Mouse (Mus musculus): ENCODE measurements at regions not wholly inside any gene's neighbourhood (a gene's known extent, or its start where the extent isn't known, plus 50 kb on each side); places are given as distances from the start of the nearest gene placed in this dataset.

DNA sequence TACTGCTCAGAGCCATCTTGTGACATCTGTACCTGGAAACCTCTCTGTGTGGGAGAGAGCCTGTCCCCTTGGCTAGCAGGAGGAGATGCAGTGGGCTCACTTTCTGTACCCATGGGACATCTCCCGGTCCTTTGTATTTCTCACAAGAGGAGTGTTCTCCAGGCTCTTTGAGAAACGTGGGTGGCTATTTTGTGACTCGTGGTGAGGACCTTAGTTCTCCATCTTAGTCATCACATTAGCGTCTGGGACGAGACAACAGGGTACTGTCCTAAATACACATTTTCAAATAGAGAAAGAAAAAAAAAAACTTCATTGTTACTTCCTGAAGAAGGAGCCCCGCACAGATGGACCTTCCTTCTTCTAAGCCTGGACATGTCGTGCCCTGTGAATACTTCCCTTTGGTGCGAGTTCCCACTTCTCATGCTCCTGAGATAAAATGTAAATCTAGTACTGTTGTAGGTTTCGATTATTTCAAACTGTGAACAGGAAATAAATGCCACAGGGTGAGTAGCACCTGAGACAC is 366.8 kb upstream of the Runx1 start:
- Histone ChIP-seq H3K9me3 (ENCODE audit: control insufficient read depth, low read length) (no peaks in the 10 kb centered on the region), H3K4me3 (ENCODE audit: low read length) (no peak overlapping the region), H3K27me3 (ENCODE audit: control insufficient read depth, insufficient read depth, low read length) (no peaks in the 10 kb centered on the region), H3K9ac (ENCODE audit: low read depth, low read length) (no peak overlapping the region), H3K4me2 (replicated peaks; ENCODE audit: low read depth, low read length) (no peak overlapping the region), H3K36me3 (ENCODE audit: control insufficient read depth, insufficient read depth, low read length) (no peaks in the 10 kb centered on the region), H3K27ac (ENCODE audit: low read depth, low read length) (no peak overlapping the region), H3K4me1 (ENCODE audit: control insufficient read depth, insufficient read depth, low read length) (no peaks in the 10 kb centered on the region)
- no peak for ATAC-seq (ENCODE audit: low FRiP score, low TSS enrichment)
- 88% methylated on average over 9 of the region's 9 CpGs for whole genome bisulfite sequencing

DNA sequence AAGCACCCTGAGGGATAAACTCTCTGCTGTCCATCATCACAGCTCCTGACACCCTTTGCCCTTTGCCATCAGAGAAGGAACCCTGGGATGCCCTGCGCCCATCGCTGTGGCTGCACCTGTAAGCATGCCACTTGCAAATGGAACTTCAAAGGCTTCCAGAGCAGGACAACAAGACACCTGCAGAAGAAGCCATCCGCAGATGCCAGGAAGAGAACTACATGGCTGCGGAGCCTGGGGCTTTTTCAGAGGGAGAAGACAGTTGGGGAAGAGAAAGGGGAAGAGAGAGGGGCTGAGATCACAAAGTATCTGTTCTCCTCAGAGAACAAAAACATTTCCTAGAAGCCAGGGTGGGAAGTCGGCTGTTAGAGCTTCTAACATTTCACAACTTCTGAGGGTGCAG is 365.2 kb upstream of the Runx1 start:
- H3K9ac ChIP-seq (ENCODE audit: low read depth, low read length) = no peak overlapping the region
- H3K4me1 ChIP-seq (ENCODE audit: control insufficient read depth, insufficient read depth, low read length) = no peaks in the 10 kb centered on the region
- no peak for ATAC-seq (ENCODE audit: low FRiP score, low TSS enrichment)
- no peak overlapping the region for H3K4me2 ChIP-seq (replicated peaks; ENCODE audit: low read depth, low read length)
- H3K4me3 ChIP-seq (ENCODE audit: low read length) = no peak overlapping the region
- 74% methylated on average over 5 of the region's 5 CpGs for WGBS
- H3K36me3 ChIP-seq (ENCODE audit: control insufficient read depth, insufficient read depth, low read length) = no peaks in the 10 kb centered on the region
- H3K9me3 ChIP-seq (ENCODE audit: control insufficient read depth, low read length) = no peaks in the 10 kb centered on the region
- no peak overlapping the region for H3K27ac ChIP-seq (ENCODE audit: low read depth, low read length)
- H3K27me3 ChIP-seq (ENCODE audit: control insufficient read depth, insufficient read depth, low read length) = no peaks in the 10 kb centered on the region

- Histone ChIP-seq H3K36me3 (ENCODE audit: control insufficient read depth, insufficient read depth, low read length) (no peaks in the 10 kb centered on the region), H3K27ac (ENCODE audit: low read depth, low read length) (no peak overlapping the region), H3K4me2 (replicated peaks; ENCODE audit: low read depth, low read length) (no peak overlapping the region), H3K4me1 (ENCODE audit: control insufficient read depth, insufficient read depth, low read length) (no peaks in the 10 kb centered on the region), H3K27me3 (ENCODE audit: control insufficient read depth, insufficient read depth, low read length) (no peaks in the 10 kb centered on the region), H3K9me3 (ENCODE audit: control insufficient read depth, low read length) (no peaks in the 10 kb centered on the region), H3K4me3 (ENCODE audit: low read length) (no peak overlapping the region), H3K9ac (ENCODE audit: low read depth, low read length) (no peak overlapping the region)
- 54% methylated on average over 3 of the region's 3 CpGs for WGBS
- ATAC-seq (ENCODE audit: low FRiP score, low TSS enrichment) = no peak
Observed at GRCm38 (mm10) chr16:93190301-93190700, 364.4 kb upstream of the Runx1 start.

- H3K4me2 ChIP-seq (replicated peaks; ENCODE audit: low read depth, low read length) = no peak overlapping the region
- H3K36me3 ChIP-seq (ENCODE audit: control insufficient read depth, insufficient read depth, low read length) = no peaks in the 10 kb centered on the region
- H3K4me3 ChIP-seq (ENCODE audit: low read length) = no peak overlapping the region
- no peak for ATAC-seq (ENCODE audit: low FRiP score, low TSS enrichment)
- H3K9me3 ChIP-seq (ENCODE audit: control insufficient read depth, low read length) = no peaks in the 10 kb centered on the region
- no peak overlapping the region for H3K27ac ChIP-seq (ENCODE audit: low read depth, low read length)
- H3K27me3 ChIP-seq (ENCODE audit: control insufficient read depth, insufficient read depth, low read length) = no peaks in the 10 kb centered on the region
- WGBS = 59% methylated on average over 3 of the region's 3 CpGs
- no peaks in the 10 kb centered on the region for H3K4me1 ChIP-seq (ENCODE audit: control insufficient read depth, insufficient read depth, low read length)
- no peak overlapping the region for H3K9ac ChIP-seq (ENCODE audit: low read depth, low read length)
Observed at GRCm38 (mm10) chr16:93189875-93190274, 363.9 kb upstream of the Runx1 start.

DNA sequence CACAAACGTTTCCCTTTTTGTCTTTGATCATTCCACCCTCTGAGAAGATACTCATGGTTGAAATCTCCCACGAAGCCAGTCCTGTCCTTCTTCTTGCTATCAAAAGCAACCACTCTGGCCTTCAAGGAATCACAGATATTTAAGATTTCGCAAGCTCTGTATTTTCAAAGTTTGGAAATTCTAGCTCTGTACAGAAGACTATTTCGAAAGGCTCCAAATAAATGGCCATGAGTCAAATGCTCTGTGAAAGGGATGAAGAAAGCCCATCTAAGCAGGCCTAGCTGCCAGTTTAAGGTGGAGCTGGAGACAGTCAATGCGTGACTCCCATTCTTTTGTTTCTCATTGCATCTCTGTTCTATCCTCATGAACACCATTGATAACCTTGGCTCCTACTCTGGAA is 363.5 kb upstream of the Runx1 start:
- no peaks in the 10 kb centered on the region for H3K27me3 ChIP-seq (ENCODE audit: control insufficient read depth, insufficient read depth, low read length)
- H3K9ac ChIP-seq (ENCODE audit: low read depth, low read length) = no peak overlapping the region
- ATAC-seq (ENCODE audit: low FRiP score, low TSS enrichment) = no peak
- no peak overlapping the region for H3K4me2 ChIP-seq (replicated peaks; ENCODE audit: low read depth, low read length)
- H3K36me3 ChIP-seq (ENCODE audit: control insufficient read depth, insufficient read depth, low read length) = no peaks in the 10 kb centered on the region
- H3K4me3 ChIP-seq (ENCODE audit: low read length) = no peak overlapping the region
- no peaks in the 10 kb centered on the region for H3K4me1 ChIP-seq (ENCODE audit: control insufficient read depth, insufficient read depth, low read length)
- H3K27ac ChIP-seq (ENCODE audit: low read depth, low read length) = no peak overlapping the region
- WGBS = 89% methylated on average over 5 of the region's 5 CpGs
- H3K9me3 ChIP-seq (ENCODE audit: control insufficient read depth, low read length) = no peaks in the 10 kb centered on the region

- H3K9me3 ChIP-seq (ENCODE audit: control insufficient read depth, low read length) = no peaks in the 10 kb centered on the region
- 83% methylated on average over 4 of the region's 4 CpGs for WGBS
Observed at GRCm38 (mm10) chr16:93186554-93186953, 360.6 kb upstream of the Runx1 start.

GRCm38 (mm10) chr16:93182656-93183055 is 356.7 kb upstream of the Runx1 start:
- Histone ChIP-seq H3K4me2 (replicated peaks; ENCODE audit: low read depth, low read length) (no peak overlapping the region), H3K4me3 (ENCODE audit: low read length) (no peak overlapping the region), H3K9me3 (ENCODE audit: control insufficient read depth, low read length) (no peaks in the 10 kb centered on the region), H3K4me1 (ENCODE audit: control insufficient read depth, insufficient read depth, low read length) (no peaks in the 10 kb centered on the region), H3K27ac (ENCODE audit: low read depth, low read length) (no peak overlapping the region), H3K9ac (ENCODE audit: low read depth, low read length) (no peak overlapping the region), H3K36me3 (ENCODE audit: control insufficient read depth, insufficient read depth, low read length) (no peaks in the 10 kb centered on the region), H3K27me3 (ENCODE audit: control insufficient read depth, insufficient read depth, low read length) (no peaks in the 10 kb centered on the region)
- WGBS = 70% methylated on average over 3 of the region's 3 CpGs
- no peak for ATAC-seq (ENCODE audit: low FRiP score, low TSS enrichment)

More at GRCm38 (mm10) chr16:93186554-93186953, 360.6 kb upstream of the Runx1 start:
- Histone ChIP-seq H3K27ac (ENCODE audit: low read depth, low read length) (no peak overlapping the region), H3K4me3 (ENCODE audit: low read length) (no peak overlapping the region), H3K36me3 (ENCODE audit: control insufficient read depth, insufficient read depth, low read length) (no peaks in the 10 kb centered on the region), H3K4me2 (replicated peaks; ENCODE audit: low read depth, low read length) (no peak overlapping the region), H3K9ac (ENCODE audit: low read depth, low read length) (no peak overlapping the region), H3K27me3 (ENCODE audit: control insufficient read depth, insufficient read depth, low read length) (no peaks in the 10 kb centered on the region), H3K4me1 (ENCODE audit: control insufficient read depth, insufficient read depth, low read length) (no peaks in the 10 kb centered on the region)
- ATAC-seq (ENCODE audit: low FRiP score, low TSS enrichment) = no peak

GRCm38 (mm10) chr16:93181497-93181896 is 355.5 kb upstream of the Runx1 start:
- whole genome bisulfite sequencing = 95% methylated on average over 8 of the region's 8 CpGs

DNA sequence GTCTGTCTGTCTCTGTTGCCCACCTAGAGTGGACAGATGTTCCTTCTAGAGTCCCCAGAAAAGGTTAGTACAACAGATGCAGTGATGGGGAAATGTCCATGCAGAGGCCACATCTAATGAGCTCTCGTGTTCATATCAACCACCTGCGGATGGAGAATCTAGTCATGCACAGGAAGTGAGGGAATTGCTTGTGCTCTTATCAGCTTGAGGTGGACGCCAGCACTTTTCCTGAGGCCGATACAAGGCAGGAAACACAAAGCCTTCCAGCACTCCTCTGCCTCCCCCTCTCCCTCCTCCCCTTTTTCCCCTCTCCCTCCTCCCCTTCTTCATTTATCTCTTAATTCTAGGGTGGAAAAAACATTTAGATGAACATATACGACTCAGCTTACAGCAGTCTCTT is 354.3 kb upstream of the Runx1 start:
- Histone ChIP-seq H3K27me3 (ENCODE audit: control insufficient read depth, insufficient read depth, low read length) (no peaks in the 10 kb centered on the region), H3K4me3 (ENCODE audit: low read length) (no peak overlapping the region), H3K36me3 (ENCODE audit: control insufficient read depth, insufficient read depth, low read length) (no peaks in the 10 kb centered on the region), H3K9me3 (ENCODE audit: control insufficient read depth, low read length) (no peaks in the 10 kb centered on the region; the same call in 1 of the 2 replicates), H3K27ac (ENCODE audit: low read depth, low read length) (no peak overlapping the region), H3K4me1 (ENCODE audit: control insufficient read depth, insufficient read depth, low read length) (no peaks in the 10 kb centered on the region), H3K9ac (ENCODE audit: low read depth, low read length) (no peak overlapping the region), H3K4me2 (replicated peaks; ENCODE audit: low read depth, low read length) (no peak overlapping the region)
- WGBS = 64% methylated on average over 5 of the region's 5 CpGs
- ATAC-seq (ENCODE audit: low FRiP score, low TSS enrichment) = no peak

More at GRCm38 (mm10) chr16:93181497-93181896, 355.5 kb upstream of the Runx1 start:
- Histone ChIP-seq H3K9ac (ENCODE audit: low read depth, low read length) (no peak overlapping the region), H3K4me2 (replicated peaks; ENCODE audit: low read depth, low read length) (no peak overlapping the region), H3K27ac (ENCODE audit: low read depth, low read length) (no peak overlapping the region), H3K4me3 (ENCODE audit: low read length) (no peak overlapping the region), H3K36me3 (ENCODE audit: control insufficient read depth, insufficient read depth, low read length) (no peaks in the 10 kb centered on the region), H3K9me3 (ENCODE audit: control insufficient read depth, low read length) (no peaks in the 10 kb centered on the region), H3K4me1 (ENCODE audit: control insufficient read depth, insufficient read depth, low read length) (no peaks in the 10 kb centered on the region), H3K27me3 (ENCODE audit: control insufficient read depth, insufficient read depth, low read length) (no peaks in the 10 kb centered on the region)
- no peak for ATAC-seq (ENCODE audit: low FRiP score, low TSS enrichment)
